Mouse (Mus musculus): ENCODE data around the gene Wnt10a. TPM values are rescaled to one million over a fixed set of nuclear protein-coding genes. Genes with fewer than 3 reads are reported as not detected.
A peak's percentile ranks its signal among the peaks of the same experiment; 100 is the strongest.

Gene Wnt10a
- total RNA-seq, 2 experiments from 2014 or later = 2.5 to 3.3 TPM

GRCm38 (mm10) chr1:74846341-74846740 is 55.0 kb downstream of the Wnt10a start:
- DNase-seq (ENCODE audit: low spot score in 2 of 2) = no peak
- Histone ChIP-seq H3K27ac (no peak overlapping the region), H3K4me3 (no peak overlapping the region)
- no peak for TF ChIP-seq CTCF (conservative IDR thresholded peaks at IDR 0.05)

GRCm38 (mm10) chr1:74848946-74849345 is 57.6 kb downstream of the Wnt10a start:
- no peak for TF ChIP-seq CTCF (conservative IDR thresholded peaks at IDR 0.05)
- H3K4me3 ChIP-seq = no peak overlapping the region
- DNase-seq (ENCODE audit: low spot score in 2 of 2) = no peak
- peak overlapping the region; percentile 86; the same call in 1 of the 2 replicates for H3K27ac ChIP-seq

DNA sequence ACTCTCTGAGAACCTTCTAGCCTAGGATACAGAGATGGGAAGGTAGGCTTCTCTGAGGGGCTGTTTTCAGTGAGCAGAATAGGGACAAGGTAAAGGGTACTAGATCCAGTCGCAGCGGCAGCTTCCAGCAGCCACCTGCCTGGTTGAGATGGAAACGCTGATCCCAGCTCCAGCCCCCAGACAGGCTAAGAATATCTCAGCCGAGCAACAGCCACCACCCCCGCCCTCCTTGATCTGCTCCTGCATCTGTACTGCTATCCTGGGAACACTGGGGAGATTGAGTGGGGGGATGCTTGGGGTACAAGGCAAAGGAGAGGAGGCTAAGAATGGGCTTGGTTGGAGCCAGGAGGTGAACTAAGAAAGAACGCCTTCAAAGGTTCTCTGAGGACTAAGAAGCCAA is 58.9 kb downstream of the Wnt10a start:
- TF ChIP-seq CTCF (conservative IDR thresholded peaks at IDR 0.05) = no peak
- H3K4me3 ChIP-seq = no peak overlapping the region
- peak overlapping the region; percentile 86 for H3K27ac ChIP-seq
- DNase-seq (ENCODE audit: low spot score in 2 of 2) = peak in 1 of 2 experiments; percentile 58

GRCm38 (mm10) chr1:74851001-74851775 is 59.9 kb downstream of the Wnt10a start:
- H3K4me3 ChIP-seq = no peak overlapping the region
- DNase-seq (ENCODE audit: low spot score in 2 of 2) = peak in 1 of 2 experiments; percentile 29
- TF ChIP-seq CTCF (conservative IDR thresholded peaks at IDR 0.05) = no peak
- peak overlapping the region; percentile 86 for H3K27ac ChIP-seq

Other genes with a start within 250 kb of the Wnt10a start
- gene Plcd4, start 248.6 kb upstream of the Wnt10a start, total RNA-seq (2021) = 10 to 100 TPM; 18.4 to 20.4 TPM
- gene Usp37, start 247.2 kb upstream of the Wnt10a start, total RNA-seq (2021) = 10 to 100 TPM; 22.9 to 23.4 TPM
- 10 to 100 TPM; 30.7 to 30.8 TPM for gene Zfp142, start 203.3 kb upstream of the Wnt10a start, total RNA-seq (2021)
- 10 to 100 TPM; 23.7 to 24.8 TPM for gene Bcs1l, start 203.2 kb upstream of the Wnt10a start, total RNA-seq (2021)
- gene Rnf25, start 190.1 kb upstream of the Wnt10a start, total RNA-seq (2021) = 10 to 100 TPM; 67.7 to 71.5 TPM
- 1 to 10 TPM; 3.3 to 5.6 TPM for gene Stk36, start 190.1 kb upstream of the Wnt10a start, total RNA-seq (2021)
- 10 to 100 TPM; 23.9 to 24.5 TPM for gene Ttll4, start 129.8 kb upstream of the Wnt10a start, total RNA-seq (2021)
- gene Cyp27a1, start 77.9 kb upstream of the Wnt10a start, total RNA-seq (2021) = 1 to 10 TPM; 2.7 to 3.1 TPM
- not detected for gene Prkag3, start 42.3 kb upstream of the Wnt10a start, total RNA-seq (2021)
- gene Wnt6, start 19.6 kb upstream of the Wnt10a start, total RNA-seq (2021) = 1 to 10 TPM in 1 of 2 experiments, under 1 TPM in 1; 0.79 to 1.1 TPM
- 100 to 1,000 TPM; 193 to 196 TPM for gene Cdk5r2, start 63.4 kb downstream of the Wnt10a start, total RNA-seq (2021)
- gene Fev, start 93.9 kb downstream of the Wnt10a start, total RNA-seq (2021) = not detected
- not detected for gene Cryba2, start 101.6 kb downstream of the Wnt10a start, total RNA-seq (2021)
- gene Cfap65, start 144.1 kb downstream of the Wnt10a start, total RNA-seq (2021) = 1 to 10 TPM; 2.4 to 2.7 TPM
- gene Ihh, start 160.2 kb downstream of the Wnt10a start, total RNA-seq (2021) = under 1 TPM; 0.23 to 0.27 TPM